Mouse (Mus musculus) frontal cortex, postnatal 10 days (tissue): Measurements from ENCODE around the gene Gpr62.
A peak's percentile ranks its signal among the peaks of the same experiment; 100 is the strongest.

Experiments
- DNase-seq, 2 experiments: peaks; one replicate each; pipeline ENCODE4 v3.0.0; 2022; ENCODE audit warnings: low spot score in 2 of 2, mixed read lengths in 1 of 2

The Gpr62 gene

DNA sequence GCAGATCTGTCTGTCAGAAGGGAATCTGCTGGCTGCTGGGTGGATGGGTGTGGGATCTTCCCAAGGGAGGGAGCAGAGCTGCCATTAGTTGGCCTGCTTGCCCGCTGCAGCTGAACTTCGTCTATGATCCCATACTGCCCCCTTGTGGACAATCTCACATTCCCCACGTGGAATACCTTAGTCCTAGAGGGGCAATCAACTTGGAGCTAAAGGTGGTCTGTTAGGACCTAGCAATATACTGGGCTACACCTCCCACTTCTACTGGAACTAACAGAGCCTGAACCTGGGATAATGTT is 43.9 kb downstream of the Gpr62 start:
- DNase-seq, result peak; percentile 75 to 85

DNA sequence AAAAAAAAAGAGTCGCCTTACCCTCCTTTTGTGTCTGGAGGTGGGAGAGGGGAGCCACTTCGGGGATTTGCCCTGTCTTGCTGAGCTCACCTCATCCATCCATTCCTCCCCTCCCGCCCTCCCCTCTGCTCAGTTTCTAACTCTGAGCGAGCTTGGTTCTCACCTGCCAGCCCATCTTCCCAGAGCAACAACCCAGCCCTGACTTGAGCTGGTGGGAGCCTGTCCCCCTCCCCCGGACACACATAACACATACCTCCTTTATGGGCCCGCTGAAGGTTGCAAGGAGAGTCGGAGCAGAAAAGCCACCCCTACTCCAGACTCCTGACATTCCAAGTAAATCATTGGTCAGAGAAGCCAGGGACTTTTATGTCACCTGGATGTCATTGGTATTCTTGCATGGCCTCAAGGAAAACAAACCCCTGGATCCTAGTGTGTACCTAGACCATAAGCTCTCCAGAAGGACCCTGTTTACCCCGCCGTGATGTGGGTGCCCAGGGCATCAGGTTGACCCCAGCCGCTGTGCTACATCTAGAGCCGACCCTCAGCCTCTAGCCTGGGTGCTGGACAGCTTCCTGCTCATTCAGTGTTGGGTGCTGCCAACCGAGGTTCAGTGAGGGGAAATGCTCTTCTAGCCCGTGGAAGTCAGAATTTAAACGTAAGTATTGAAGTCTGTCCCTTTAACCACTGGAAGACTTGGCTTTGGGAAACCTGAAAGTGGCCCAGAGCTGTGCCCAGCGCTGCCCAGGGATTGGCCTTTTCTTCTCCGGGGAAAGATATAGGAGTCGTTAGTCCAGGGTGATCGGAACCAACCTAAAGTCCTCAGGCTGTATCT is 44.5 kb downstream of the Gpr62 start:
- no peak for DNase-seq

DNA sequence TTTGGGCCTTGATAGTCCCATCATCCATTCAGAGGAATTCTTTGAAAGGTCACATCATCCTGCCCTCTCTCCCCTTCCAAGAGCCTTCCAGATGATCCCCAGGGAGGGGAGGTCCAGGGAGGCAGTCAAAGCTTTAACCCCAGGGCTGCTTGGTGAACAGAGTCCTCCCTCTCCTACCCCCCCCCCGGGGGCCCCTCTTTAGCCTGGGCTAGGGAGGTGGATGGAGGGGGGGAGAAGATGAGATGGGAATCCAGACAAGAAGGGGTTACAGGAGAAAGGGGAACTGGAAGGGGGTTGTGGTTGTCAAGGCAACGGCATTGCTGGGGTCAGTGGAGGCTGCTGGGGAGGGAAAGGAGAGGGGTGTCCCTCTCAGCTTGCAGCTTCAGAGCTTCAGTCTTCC is 45.1 kb downstream of the Gpr62 start:
- DNase-seq, result no peak

DNA sequence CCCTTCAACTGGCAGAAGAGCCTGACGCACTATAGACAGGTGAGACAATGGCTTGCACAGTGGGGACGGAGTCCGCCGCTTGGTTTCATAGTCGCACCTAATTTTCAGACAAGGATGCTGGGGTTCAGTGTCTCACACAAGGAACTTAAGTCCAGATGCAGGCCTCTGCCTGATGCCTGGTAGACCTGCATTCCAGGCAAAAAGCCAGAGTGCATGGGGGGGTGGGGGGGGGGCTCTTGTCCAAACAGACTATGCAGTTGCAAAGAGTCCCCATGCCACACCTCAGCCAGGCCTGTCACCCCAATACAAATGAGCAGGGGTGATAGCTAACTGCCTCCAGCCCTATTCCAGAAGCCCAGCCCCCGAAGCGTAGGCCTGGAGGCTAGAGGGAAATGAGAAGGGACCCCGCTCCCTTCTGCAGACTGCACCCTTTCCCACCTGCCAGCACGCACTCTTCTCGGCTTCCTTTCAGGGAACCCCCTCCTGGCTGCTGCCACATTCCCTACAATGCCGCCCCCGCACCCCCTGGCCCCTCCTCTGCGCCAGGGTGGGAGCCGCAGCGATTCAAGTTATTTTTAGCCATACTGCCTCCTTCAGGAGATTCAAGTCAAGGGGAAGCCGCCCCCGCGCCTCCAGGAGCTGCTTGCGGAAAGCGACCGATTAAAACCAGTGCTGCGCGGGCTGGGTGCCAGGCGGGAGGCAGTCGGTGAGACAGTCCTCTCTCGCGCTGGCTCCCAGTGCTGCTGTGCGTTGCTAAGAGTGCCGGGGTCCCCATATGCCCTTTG is 47.7 kb downstream of the Gpr62 start:
- peak; percentile 92 to 96 for DNase-seq

DNA sequence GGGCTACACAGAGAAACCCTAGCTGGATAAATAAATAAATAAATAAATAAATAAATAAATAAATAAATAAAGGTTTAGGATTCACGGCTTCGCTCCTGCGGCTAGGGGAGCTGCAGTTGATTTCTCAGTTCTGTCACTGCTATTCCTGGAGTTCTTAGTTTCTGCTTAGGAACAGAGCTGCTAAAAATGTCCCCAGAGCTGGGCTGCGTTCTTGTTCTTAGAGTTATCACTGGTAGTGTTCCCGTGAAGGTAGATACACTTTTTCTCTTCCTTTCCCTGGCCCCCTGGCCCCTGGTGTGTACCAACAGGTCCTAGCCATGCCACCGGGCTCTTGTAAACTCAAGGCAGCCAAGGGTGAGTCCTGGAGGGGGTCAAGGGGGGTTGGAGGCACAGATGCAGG is 48.9 kb downstream of the Gpr62 start:
- DNase-seq, result no peak
